Comparison of ENCODE assay signal across 12 mouse cellular contexts in genomic region chr12:111353008-111353407, GRCm38 (mm10). TPM values are rescaled to one million over a fixed set of nuclear protein-coding genes. Genes with fewer than 3 reads are reported as not detected.
DNase-seq lines count a peak whose midpoint lies in the region; ATAC-seq and TF ChIP-seq lines count a peak whose summit lies in the region.
"Had no signal": no experiment of that assay in that cellular context is flagged by ENCODE, and none has a peak within 500 bp of the region (broad histone marks: within the 10 kb centered on the region; RNA-seq: fewer than 3 reads in every experiment).

No protein-coding gene starts in this region.

- no peak overlapping the region for H3K9ac ChIP-seq in liver, adult 2 months (ENCODE audit: low read depth, low read length)
- H3K9ac ChIP-seq in hindbrain, embryonic 14.5 days, result no peak overlapping the region
- no peak overlapping the region for H3K9ac ChIP-seq in midbrain, postnatal 0 days (replicated peaks; ENCODE audit: low read length, poor library complexity, severe bottlenecking)
- H3K9ac ChIP-seq: neural tube, embryonic 12.5 days had no signal

- peak overlapping the region; percentile 30 for H3K4me3 ChIP-seq in gastrocnemius, adult 2 months
- no peak overlapping the region for H3K4me3 ChIP-seq in liver, adult 2 months (ENCODE audit: insufficient read depth, low read depth, low read length)
- H3K4me3 ChIP-seq in hindbrain, embryonic 14.5 days (replicated peaks; ENCODE audit: low read length), result no peak overlapping the region
- no peak overlapping the region for H3K4me3 ChIP-seq in midbrain, postnatal 0 days (ENCODE audit: low read depth, low read length)
- H3K4me3 ChIP-seq: neural tube, embryonic 12.5 days had no signal

- peak overlapping the region; percentile 56 for H3K27ac ChIP-seq in gastrocnemius, adult 2 months
- peak overlapping the region; percentile 69 for H3K27ac ChIP-seq in liver, adult 2 months (replicated peaks; ENCODE audit: insufficient read depth, low read depth, low read length)
- H3K27ac ChIP-seq in hindbrain, embryonic 14.5 days, result peak overlapping the region; percentile 28; the same call in 1 of the 2 replicates
- peak overlapping the region; percentile 38; the same call in 1 of the 2 replicates for H3K27ac ChIP-seq in midbrain, postnatal 0 days (ENCODE audit: low read depth, low read length)
- H3K27ac ChIP-seq: neural tube, embryonic 12.5 days had no signal

- TF ChIP-seq POLR2A in liver, adult 2 months (IDR thresholded peaks at IDR 0.05; ENCODE audit: extremely low read depth, insufficient read depth, low read length), result no peak

- no peak for ATAC-seq in hindbrain, embryonic 14.5 days (ENCODE audit: low FRiP score)
- no peak for ATAC-seq in midbrain, postnatal 0 days (ENCODE audit: low FRiP score)

- TF ChIP-seq CTCF in gastrocnemius, adult 2 months (IDR thresholded peaks at IDR 0.05), result no peak
- no peak for TF ChIP-seq CTCF in liver, adult 2 months (IDR thresholded peaks at IDR 0.05; ENCODE audit: low read depth, low read length)
- no peak for TF ChIP-seq CTCF in midbrain, postnatal 0 days (IDR thresholded peaks at IDR 0.05)

- 39% methylated on average over 11 of the region's 11 CpGs for WGBS in liver, adult 2 months
- WGBS in hindbrain, embryonic 14.5 days, result 82% methylated on average over 11 of the region's 11 CpGs
- 87% methylated on average over 11 of the region's 11 CpGs for WGBS in midbrain, postnatal 0 days

- H3K4me1 ChIP-seq in liver, adult 2 months (ENCODE audit: control insufficient read depth, insufficient read depth, low read length), result peaks cover 41% of the 10 kb centered on the region
- peaks cover 20% of the 10 kb centered on the region for H3K4me1 ChIP-seq in hindbrain, embryonic 14.5 days (replicated peaks; ENCODE audit: control insufficient read depth, insufficient read depth, low read length)
- peaks cover 6% of the 10 kb centered on the region; the same call in 1 of the 2 replicates for H3K4me1 ChIP-seq in midbrain, postnatal 0 days (ENCODE audit: insufficient read depth, low read length)

- no peaks in the 10 kb centered on the region for H3K9me3 ChIP-seq in hindbrain, embryonic 14.5 days (ENCODE audit: control insufficient read depth, low read length)
- no peaks in the 10 kb centered on the region for H3K9me3 ChIP-seq in midbrain, postnatal 0 days (ENCODE audit: low read length)
- H3K9me3 ChIP-seq: neural tube, embryonic 12.5 days had no signal

- intact Hi-C loops in gastrocnemius, adult 2 months (cut with DNase I), result no loop called here
- intact Hi-C loops in gastrocnemius, postnatal 14 days (cut with DNase I; ENCODE audit: low total_unique reads), result no loop called here
- intact Hi-C loops in left cerebral cortex, postnatal 36 days (cut with DNase I), result no loop called here

- no peak for DNase-seq in gastrocnemius, adult 2 months
- no peak for DNase-seq in gastrocnemius, postnatal 14 days
- no peak for DNase-seq in liver, adult 2 months (ENCODE audit: extremely low read depth, low read depth, low spot score)
- no peak for DNase-seq in liver
- DNase-seq in hindbrain, embryonic 14.5 days (ENCODE audit: low spot score), result no peak
- DNase-seq in midbrain, postnatal 0 days (ENCODE audit: low spot score), result no peak
- DNase-seq in gastrocnemius, postnatal 4 days (ENCODE audit: low spot score in 2 of 2), result no peak
- no peak for DNase-seq in left cerebral cortex, postnatal 36 days (ENCODE audit: low spot score in 2 of 2)
- DNase-seq: cerebellum, adult 18-20 months; right cerebral cortex, postnatal 14 days had no signal

- peak overlapping the region; percentile 13; the same call in 1 of the 2 replicates for H3K4me2 ChIP-seq in hindbrain, embryonic 14.5 days (replicated peaks)
- 0 out of 2 replicates have a peak overlapping the region, but pooled peaks have one; percentile 10 for H3K4me2 ChIP-seq in midbrain, postnatal 0 days (ENCODE audit: low read depth, low read length, poor library complexity, severe bottlenecking)
- H3K4me2 ChIP-seq: neural tube, embryonic 12.5 days had no signal

- H3K36me3 ChIP-seq in liver, adult 2 months (ENCODE audit: control insufficient read depth, insufficient read depth, low read length), result no peaks in the 10 kb centered on the region
- H3K36me3 ChIP-seq in hindbrain, embryonic 14.5 days (replicated peaks; ENCODE audit: control insufficient read depth, insufficient read depth), result no peaks in the 10 kb centered on the region
- no peaks in the 10 kb centered on the region for H3K36me3 ChIP-seq in midbrain, postnatal 0 days (ENCODE audit: insufficient read depth, low read length)
- H3K36me3 ChIP-seq: neural tube, embryonic 12.5 days had no signal

- H3K27me3 ChIP-seq in liver, adult 2 months (ENCODE audit: control insufficient read depth, insufficient read depth, low read length), result no peaks in the 10 kb centered on the region
- H3K27me3 ChIP-seq in hindbrain, embryonic 14.5 days (ENCODE audit: control insufficient read depth, insufficient read depth, low read length), result no peaks in the 10 kb centered on the region
- H3K27me3 ChIP-seq in midbrain, postnatal 0 days (ENCODE audit: insufficient read depth, low read length), result no peaks in the 10 kb centered on the region
- H3K27me3 ChIP-seq: neural tube, embryonic 12.5 days had no signal

- peaks cover 72% of the 10 kb centered on the region for H3K79me2 ChIP-seq in liver, adult 2 months (ENCODE audit: control insufficient read depth, insufficient read depth, low read length)

RNA-seq across cellular contexts. Expression of gene Cdc42bpb, which starts 24.5 kb away (rescaled TPM):
- total RNA-seq in gastrocnemius, adult 2 months (2021), result 10 to 100 TPM; 16.3 to 24.3 TPM
- total RNA-seq in gastrocnemius, postnatal 14 days (2021), result 10 to 100 TPM; 32.2 to 34.1 TPM
- 19.5 and 28.7 TPM in 2 replicates for total RNA-seq in liver, adult 2 months (2014; rRNA removed)
- 96.3 and 122 TPM in 2 replicates for polyA plus RNA-seq in liver, adult 2 months (2012; rRNA removed)
- 48.1 and 48.3 TPM in 2 replicates for polyA plus RNA-seq in hindbrain, embryonic 14.5 days (2014; fragmentation: Nextera tagmentation; extraction: Ambion mirVana)
- total RNA-seq in midbrain, postnatal 0 days (2014; rRNA removed), result 190 and 259 TPM in 2 replicates
- polyA plus RNA-seq in midbrain, postnatal 0 days (2015; fragmentation: Nextera tagmentation; extraction: Ambion mirVana), result 35.4 and 36.4 TPM in 2 replicates
- total RNA-seq in gastrocnemius, postnatal 4 days (2021), result 10 to 100 TPM; 69.1 to 74.5 TPM
- 100 to 1,000 TPM; 146 to 152 TPM for total RNA-seq in left cerebral cortex, postnatal 36 days (2021)

RNA-seq across cellular contexts. Expression of gene Lbhd2, which starts 53.6 kb away (rescaled TPM):
- total RNA-seq in gastrocnemius, adult 2 months (2021), result not detected
- not detected for total RNA-seq in gastrocnemius, postnatal 14 days (2021)
- total RNA-seq in liver, adult 2 months (2014; rRNA removed), result not detected in 2 replicates
- polyA plus RNA-seq in liver, adult 2 months (2012; rRNA removed), result not detected in 2 replicates
- 0.72 and 1.3 TPM in 2 replicates for polyA plus RNA-seq in hindbrain, embryonic 14.5 days (2014; fragmentation: Nextera tagmentation; extraction: Ambion mirVana)
- 4.4 and 6.4 TPM in 2 replicates for total RNA-seq in midbrain, postnatal 0 days (2014; rRNA removed)
- polyA plus RNA-seq in midbrain, postnatal 0 days (2015; fragmentation: Nextera tagmentation; extraction: Ambion mirVana), result 18.2 and 19.9 TPM in 2 replicates
- total RNA-seq in gastrocnemius, postnatal 4 days (2021), result under 1 TPM in 1 of 2 experiments, not detected in 1; 0.59 TPM
- total RNA-seq in left cerebral cortex, postnatal 36 days (2021), result 1 to 10 TPM; 1.2 to 1.9 TPM
- total RNA-seq: heart, adult 8-10 months had no signal
